Mouse (Mus musculus) kidney, adult 18-20 months (tissue): ENCODE measurements around the gene Gtsf1l.
A peak's percentile ranks its signal among the peaks of the same experiment; 100 is the strongest.

ENCODE experiments used
- DNase-seq: peaks from one replicate; pipeline ENCODE4 v3.0.0; 2021

The Gtsf1l gene

DNA sequence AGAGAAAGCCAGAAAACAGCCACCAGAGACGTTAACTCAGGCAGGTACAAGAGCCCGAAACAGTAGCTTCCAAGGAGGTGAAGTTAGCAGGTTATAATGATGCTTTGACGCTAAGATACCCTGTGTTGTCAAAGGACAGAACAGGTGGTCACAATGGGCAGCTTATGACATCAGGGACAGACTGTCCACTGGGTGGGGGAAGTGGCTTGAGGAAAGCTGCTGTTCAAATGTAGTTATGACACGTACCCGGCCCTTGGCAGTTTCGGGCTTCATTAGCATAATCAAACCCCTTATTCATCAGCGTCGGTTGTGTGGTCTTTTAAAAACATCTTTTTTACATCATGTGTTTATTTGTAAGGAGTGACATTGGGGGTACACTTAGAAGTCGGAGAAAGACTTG lies at the start of gene Gtsf1l:
TSS of gene Gtsf1l (minus strand) at position 128 of the 400 bp plus-strand sequence.
- no peak for DNase-seq

DNA sequence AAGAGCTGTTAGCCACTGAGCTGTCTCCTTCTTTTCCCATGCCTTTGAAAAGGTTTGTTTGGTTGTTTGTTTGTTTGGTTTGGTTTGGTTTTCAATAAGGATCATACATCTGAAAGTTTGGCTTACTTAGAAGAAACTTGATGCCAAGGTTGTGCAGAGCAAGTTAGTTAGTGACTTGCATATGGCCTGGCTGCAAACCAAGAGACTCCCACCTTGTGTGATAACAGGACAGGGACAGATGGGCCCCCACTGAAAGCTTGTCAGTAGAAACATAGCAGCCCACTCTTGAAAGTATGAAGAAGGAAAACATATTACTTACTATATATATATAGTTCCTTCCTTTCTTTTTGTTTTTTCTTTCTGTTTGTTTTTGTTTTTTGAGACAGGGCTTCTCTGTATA lies 49.3 kb upstream of the Gtsf1l start:
- DNase-seq, result no peak

- DNase-seq, result no peak
Measured at GRCm38 (mm10) chr2:163135931-163136330, 48.3 kb upstream of the Gtsf1l start.

- no peak for DNase-seq
Measured at GRCm38 (mm10) chr2:163132314-163132713, 44.7 kb upstream of the Gtsf1l start.

- no peak for DNase-seq
Measured at GRCm38 (mm10) chr2:163130837-163131236, 43.2 kb upstream of the Gtsf1l start.

DNA sequence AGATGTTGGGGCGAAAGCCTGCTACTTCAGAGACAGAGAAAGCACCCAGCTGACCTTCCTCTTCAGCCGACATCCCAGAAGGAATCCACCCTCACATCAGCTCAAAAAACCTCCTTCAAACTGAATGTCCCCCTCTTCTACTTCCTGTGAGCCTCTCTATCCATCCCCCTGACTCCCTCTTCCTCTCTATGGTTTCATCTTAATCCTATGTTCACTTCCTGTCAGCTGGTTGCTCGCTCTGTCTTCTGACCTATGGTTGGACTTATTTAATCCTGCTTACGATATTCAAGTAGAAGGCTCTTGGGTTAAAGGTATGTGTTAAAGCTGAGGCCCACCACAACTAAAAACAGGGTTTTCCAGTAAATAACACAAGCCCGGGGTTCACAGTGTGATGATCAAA lies 35.8 kb upstream of the Gtsf1l start:
- no peak for DNase-seq

DNA sequence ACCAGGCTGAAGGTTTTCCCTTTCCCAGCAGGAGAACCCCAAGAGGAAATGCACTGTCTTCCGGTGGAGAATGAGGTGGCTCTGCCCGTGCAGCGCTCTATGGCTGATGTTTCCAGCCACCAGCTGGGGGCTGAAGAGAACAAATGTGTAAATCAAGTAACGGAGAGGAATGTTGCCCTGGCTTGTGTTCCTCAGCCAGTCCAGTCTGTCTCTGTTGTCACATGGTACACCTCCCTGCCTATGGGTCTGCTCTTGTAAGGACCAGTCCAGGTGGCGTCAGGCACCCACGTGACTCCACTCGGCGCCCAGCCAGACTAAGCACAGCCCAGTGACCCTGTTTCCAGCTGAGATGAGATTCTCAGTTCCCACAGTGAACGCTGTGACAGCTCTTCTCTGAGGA lies 34.7 kb upstream of the Gtsf1l start:
- DNase-seq, result peak; percentile 56

- no peak for DNase-seq
Measured at GRCm38 (mm10) chr2:163121353-163121660, 33.7 kb upstream of the Gtsf1l start.

DNA sequence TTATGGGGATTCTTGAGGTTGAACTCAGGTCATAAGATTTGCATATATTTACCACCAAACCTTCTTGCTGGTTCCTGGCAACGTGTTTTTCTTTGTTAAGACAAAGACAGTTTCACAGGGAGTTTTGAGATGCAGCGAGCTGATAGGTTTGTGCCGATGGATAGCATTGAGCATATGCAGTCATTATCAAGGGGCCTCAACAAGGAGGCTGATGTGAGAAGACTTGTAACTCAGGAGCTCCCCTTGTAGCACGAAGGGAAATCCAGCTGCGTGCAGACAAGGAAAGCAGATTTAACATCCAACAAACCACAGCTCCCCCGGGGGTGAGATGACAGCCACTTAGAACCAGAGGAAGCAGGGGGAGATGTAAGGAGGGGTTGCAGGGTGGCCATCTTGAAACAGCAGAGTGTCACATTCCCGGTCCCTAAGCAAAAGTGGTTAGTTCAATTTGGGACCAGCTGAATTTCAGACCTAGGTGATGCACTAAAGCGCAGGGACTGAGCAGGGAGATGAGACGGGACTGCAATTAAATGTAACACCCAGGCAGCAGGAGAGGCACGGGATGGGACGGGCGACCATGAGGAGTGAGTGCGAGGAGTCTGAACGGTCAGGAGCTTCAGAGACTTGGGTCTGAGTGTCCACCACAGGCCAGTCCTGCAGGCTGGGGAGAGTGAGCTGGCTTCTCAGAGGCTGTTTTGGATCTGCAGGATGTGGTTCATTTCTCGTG lies 33.1 kb upstream of the Gtsf1l start:
- DNase-seq, result no peak

- DNase-seq, result no peak
Measured at GRCm38 (mm10) chr2:163111413-163112201, 24.0 kb upstream of the Gtsf1l start.

- DNase-seq, result no peak
Measured at GRCm38 (mm10) chr2:163110706-163111105, 23.1 kb upstream of the Gtsf1l start.

GRCm38 (mm10) chr2:163108385-163108784 lies 20.7 kb upstream of the Gtsf1l start:
- no peak for DNase-seq

DNA sequence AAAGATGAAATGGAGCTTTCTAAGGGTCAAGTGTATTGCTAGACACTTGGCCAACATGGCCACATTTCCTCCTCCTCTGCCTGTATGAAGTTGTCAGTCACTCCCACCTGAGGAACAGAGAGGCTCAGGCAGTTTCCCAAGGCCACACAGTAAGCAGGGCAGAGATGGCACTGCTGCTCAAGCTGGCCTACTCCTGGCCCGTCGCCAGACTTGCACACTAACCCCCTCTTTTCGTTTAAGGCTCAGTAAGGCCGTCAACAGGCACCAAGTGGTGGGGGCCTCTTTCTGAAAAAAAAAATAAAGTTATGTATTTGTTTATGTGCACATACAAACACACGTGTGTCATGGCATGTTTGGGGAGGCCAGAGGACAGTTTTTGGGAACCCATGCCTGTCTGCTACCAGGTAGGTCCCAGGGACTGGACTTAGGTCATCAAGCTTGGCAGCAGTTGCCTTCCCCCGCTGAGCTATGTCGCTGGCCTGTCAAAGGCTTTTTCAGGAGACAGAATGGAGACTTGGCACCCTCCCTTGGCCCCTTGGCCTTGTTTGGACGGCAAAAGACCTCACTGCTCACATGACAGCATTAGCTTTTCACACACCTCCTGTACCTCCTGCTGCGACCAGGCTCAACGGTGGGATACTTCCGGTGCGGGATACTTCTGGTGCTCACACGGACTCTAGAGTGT lies 16.6 kb upstream of the Gtsf1l start:
- DNase-seq, result peak; percentile 12

- DNase-seq, result no peak
Measured at GRCm38 (mm10) chr2:163102900-163103653, 15.4 kb upstream of the Gtsf1l start.

- DNase-seq, result no peak
Measured at GRCm38 (mm10) chr2:163102216-163102615, 14.6 kb upstream of the Gtsf1l start.

DNA sequence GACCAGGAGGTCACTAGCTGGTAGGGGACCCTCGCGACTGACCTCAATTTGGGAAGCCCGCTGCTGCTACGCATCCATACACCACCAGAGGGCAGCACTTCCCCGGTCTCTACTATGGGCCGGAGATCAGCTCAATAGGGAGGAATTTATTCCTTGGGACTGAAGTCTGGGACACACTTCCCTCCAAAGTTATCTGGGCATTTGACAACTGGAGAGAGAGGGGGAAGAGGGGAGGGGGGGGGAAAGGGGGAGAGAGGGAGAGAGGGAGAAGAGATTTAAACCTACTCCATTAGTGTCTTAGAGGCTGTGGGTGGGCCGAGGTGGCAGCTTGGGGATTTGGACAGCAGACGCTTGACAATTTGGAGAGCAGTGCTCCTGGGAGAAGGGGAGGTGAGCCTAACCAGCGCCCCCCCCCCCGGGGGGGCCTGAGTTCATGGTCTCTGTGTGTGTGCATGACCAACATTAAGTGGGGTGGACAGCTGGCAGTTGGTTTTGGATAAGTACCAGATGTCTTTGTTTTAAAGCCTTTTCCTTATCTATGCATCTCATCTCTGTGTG lies 14.1 kb upstream of the Gtsf1l start:
- DNase-seq, result peak; percentile 67

- DNase-seq, result no peak
Measured at GRCm38 (mm10) chr2:163100551-163100950, 12.9 kb upstream of the Gtsf1l start.

DNA sequence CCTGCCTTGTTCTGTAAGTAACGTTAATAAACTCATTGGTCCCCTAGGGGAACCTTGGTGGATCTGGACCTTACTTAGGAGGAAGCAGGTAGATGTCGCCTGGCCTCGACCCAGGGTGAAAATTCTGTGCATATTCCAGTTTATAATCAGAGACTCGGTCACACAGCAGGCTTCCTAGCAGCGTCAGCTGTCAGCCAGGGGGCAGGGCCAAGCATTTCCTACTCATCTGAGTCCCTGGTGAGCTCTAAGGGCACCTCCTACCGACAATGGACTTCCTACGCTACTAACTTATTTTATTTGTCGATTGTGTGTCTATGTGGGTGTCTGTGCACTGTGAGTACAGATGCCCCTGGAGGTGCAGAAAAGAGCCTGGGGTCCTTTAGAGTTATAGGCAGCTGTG lies 12.3 kb upstream of the Gtsf1l start:
- no peak for DNase-seq

DNA sequence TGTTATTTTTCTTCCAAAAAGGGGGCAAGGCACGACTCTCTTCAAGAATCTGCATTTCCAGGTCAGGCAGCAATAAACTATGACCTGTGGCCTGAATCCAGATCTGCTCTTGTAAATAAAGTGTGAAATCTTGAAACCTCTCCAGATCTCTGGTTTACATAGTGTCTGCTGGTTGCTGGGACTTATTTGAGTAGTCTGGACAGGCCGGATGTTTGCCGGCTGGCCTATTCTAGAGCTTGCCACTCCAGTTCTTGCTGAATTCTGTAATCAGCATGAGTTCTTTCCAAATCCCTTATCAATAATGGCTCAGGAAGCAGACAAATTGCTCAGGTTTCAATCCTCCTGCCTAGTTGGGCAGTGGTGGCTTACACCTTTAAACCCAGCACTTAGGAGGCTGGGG lies 8.1 kb upstream of the Gtsf1l start:
- DNase-seq, result peak; percentile 8

DNA sequence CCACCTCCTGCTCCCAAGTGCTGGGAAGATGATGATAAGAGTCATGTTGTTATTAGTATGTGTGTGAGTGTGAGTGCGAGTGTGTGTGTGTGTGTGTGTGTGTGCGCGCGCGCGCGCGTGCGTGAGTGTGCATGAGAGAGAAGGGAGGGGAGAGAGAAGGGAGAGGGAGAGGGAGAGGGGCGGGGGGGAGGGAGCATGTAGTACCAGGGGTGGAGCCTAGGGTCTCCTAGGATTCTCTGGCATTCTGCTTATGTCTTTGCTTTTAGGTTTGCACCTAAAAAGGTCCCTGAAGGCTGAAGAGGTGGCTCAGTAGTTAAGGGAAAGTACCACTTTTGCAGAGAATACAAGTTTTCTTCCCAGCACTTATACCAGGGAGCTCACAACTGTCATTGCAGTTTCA lies 7.3 kb upstream of the Gtsf1l start:
- no peak for DNase-seq

DNA sequence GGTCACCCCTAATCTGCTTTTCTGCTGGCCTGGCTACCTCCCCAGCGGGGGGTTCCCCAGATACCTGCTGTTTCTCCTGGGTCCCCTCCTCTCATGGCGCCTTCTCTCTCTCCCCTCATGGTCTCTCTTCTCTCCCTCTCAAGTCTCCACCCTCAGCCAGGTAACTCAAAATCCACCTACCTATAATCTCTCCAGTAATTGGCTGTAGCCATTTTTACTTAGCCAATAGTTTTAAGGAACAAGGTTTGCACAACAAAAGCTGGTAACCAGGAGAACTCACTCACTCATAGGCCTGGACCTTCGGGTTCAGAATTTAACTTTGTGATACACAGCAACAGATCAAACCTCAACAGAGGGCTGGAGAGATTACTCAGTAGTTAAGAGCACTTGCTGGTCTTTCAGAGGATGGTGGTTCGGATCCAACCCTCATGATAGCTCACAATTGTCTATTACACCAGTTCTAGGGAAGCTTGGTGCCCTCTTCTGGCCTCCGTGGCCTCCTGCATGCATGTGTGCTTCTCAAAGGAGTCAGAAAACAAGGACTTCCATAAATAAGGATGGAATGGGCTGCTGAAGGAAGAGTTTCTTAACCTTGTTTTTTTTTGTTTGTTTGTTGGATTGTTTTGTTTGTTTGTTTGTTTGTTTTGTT lies 1.9 kb upstream of the Gtsf1l start:
- DNase-seq, result peak; percentile 45

DNA sequence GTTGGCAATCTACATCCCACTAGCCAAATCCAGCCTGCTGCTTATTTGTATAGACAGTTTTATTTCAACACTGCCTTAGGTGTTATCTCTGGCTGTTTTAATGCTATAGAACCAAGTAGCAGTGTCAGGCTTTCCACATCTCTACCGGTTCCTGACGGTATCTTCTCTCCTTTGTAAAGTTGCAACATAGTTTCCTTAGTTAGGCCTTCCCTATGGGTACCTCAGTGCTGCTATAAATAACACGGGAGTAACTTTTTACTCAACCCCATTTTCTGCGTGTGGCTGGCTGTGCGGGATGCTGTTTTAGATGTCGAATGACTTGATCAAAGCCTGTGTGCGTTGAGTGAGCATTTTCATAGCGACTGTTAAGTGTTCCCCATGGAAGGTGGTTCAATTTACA lies 1.1 kb downstream of the Gtsf1l start:
- DNase-seq, result no peak
